Mouse (Mus musculus): ENCODE measurements around the gene Lce3e.

DNA sequence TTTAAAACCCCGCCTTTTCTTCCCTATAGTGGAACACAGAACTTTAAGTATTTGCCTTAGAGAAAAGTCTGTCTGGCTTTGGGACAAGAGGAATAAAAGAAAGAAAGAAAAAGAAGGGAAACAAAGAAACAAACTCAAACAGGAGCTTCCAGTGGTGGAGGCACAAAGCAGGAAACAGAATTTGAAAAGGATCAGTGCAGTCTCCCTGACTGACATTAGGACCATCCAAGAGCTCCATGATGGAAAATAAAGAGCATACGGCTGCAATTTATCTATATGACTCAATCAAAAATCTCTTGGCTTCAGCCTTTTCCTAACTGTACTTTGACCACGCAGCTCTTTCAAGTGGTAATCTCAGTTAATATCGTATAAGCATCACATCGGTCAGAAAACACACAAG, 48.0 kb downstream of the Lce3e start:
- no peak for TF ChIP-seq CTCF (IDR thresholded peaks at IDR 0.05; ENCODE audit: low read depth)
- TF ChIP-seq EP300 (optimal IDR thresholded peaks at IDR 0.05) = no peak

Data from stomach, postnatal 0 days (tissue).